Mouse (Mus musculus): ENCODE results near the gene Dedd2. TPM values are rescaled to one million over a fixed set of nuclear protein-coding genes. Genes with fewer than 3 reads are reported as not detected.
"Not testable (repeated sequence)": the region's sequence is repeated elsewhere in the genome, so short reads cannot be mapped to it uniquely, and the experiment has no call there.

The Dedd2 gene
- total RNA-seq (2017): 16.4 and 17.6 TPM in 2 replicates

DNA sequence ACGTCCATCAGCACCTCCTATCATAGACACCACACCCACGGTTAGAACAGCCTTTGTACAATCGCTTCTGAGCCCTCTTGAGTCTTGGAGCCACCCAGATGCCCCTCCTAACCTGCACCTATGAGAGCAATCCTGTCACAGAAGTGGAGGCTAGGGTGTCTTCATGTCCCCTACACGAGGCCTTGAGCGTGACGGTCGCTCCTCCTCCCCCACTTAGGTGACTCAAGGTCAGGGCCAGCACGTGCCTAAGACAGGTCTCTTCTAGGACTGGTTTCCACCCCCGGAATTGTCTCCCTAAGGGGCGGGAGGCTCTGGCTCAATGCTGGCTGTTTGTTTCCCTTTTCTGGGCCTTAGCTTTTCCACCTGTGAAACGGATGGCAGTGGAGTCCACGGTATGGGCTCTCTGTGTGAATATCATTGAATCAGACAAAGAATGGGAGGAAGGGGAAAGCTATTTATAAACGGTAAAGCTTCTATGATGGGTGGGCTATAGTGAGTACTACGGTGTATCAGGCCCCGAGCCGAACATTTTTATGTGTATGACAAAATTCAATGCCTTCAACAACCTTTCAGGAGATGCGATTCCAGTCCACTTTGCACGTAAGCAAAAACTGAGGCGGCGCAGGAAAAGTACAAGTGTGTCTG lies at the start of gene Dedd2:
Gene Dedd2, minus strand, starts transcription at position 159 of the 645 bp plus-strand sequence.
- ATAC-seq (replicated peaks; ENCODE audit: low read depth, poor library complexity, severe bottlenecking): no peak

DNA sequence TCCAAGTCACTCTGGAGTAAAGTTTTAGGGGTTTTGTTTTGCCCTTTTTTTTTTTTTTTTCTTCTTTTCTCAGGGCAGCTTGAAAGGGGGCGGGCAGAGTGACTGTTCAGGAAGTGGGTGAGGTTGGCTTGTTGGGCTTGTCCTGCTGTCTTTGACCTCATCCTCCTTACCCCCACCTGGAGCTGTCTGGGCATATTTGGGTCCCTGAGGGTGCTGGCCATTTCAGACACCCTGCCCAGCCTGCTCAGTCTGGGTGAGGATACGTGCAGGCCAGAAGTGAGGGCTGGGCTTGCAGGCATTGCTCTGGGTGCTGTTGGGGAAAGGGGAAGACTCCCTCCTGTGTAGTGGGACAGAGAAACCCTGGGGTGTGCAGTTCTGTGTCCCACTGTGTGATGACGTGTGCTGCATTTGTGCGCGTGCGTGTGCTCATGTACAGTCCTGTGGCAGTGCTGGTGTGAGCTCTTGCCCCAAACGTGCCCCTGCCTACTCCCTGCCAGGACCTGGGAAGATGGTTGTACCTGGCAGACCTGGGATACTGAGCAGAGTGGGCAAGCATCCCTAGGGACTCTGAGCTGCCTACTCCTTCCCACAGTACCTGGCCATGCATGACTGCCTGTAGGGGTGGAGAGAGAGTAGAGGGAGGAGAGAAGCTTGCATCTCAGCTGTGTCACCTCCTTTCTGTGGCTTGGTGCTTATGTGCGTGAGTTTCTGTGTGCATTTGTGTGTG lies 49.3 kb upstream of the Dedd2 start:
- ATAC-seq (replicated peaks; ENCODE audit: low read depth, poor library complexity, severe bottlenecking): 0 out of 2 replicates have a peak, but pooled peaks have one; percentile 1

DNA sequence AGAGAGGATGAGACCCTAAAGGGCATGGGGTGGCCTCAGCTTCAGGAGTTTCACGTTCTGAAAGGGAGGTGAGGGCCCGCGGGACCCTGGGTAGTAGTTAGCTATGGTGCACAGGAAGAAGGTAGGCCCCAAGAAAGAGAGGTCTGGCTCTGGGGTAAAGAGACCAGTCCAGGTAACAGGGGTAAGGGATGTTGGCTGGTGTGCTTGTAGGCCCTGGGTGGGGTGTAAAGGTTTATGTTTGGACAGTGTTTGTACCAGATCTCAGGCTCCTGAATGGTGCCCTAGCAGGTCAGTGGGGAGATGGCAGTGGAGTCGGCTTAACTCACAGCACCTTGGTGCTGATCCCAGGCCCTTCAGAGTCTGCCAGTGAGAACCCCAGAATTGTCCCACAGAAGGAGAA lies 48.6 kb upstream of the Dedd2 start:
- no peak for ATAC-seq (replicated peaks; ENCODE audit: low read depth, poor library complexity, severe bottlenecking)

DNA sequence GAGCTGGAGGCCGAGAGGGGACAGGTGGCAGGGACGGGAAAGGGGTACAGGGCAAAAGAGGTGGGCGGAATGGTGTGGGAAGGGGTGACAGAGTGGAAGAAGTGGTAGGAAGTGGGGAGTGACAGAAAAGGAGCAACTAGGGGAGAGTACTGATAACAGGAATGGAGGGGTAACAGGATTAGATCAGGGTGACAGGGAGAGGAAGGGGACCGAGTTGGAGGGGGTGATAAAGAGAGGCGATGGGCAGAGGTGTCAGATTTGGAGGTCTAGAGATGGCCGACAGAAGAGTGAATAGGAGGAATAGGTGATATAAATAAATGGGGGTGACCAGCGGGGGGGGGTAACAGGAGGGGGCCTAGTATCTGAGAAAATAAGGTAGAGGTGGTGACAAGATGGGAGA lies 48.2 kb upstream of the Dedd2 start:
- ATAC-seq (replicated peaks; ENCODE audit: low read depth, poor library complexity, severe bottlenecking): no peak

DNA sequence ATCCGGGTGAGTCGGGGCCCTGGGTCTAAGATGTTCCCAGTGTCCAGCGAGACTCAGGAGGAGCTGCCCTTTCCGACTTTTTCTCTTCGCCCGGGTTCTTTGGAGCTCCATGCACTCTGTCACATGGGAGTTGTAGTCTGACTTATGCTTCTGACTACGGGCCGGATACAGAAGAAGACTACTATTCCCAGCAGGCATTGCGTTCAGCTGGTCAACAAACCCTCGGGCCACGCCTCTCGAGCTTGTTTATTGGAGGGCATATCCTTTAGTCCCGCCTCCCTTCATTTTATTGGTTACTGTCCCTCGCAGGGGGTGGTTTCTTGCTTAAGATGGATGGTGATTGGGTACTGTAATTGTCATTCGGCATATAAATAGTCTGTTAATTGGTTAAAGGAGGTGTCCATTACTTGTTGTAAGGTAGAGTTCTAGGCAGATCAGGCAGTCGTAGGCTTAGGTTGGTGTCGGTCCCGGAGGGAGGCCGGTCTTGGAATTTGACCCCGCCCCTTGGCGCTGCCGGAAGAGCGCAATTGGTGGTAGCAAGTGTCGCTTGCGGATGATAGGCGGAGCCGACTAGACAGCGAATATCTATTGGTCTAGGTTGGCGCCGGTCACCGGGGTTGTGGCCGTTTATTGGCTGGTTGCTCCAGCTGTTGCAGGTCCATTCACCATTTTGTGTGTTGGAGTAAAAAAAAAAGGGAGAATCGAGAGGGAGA lies 47.5 kb upstream of the Dedd2 start:
- ATAC-seq (replicated peaks; ENCODE audit: low read depth, poor library complexity, severe bottlenecking): peak; percentile 73

DNA sequence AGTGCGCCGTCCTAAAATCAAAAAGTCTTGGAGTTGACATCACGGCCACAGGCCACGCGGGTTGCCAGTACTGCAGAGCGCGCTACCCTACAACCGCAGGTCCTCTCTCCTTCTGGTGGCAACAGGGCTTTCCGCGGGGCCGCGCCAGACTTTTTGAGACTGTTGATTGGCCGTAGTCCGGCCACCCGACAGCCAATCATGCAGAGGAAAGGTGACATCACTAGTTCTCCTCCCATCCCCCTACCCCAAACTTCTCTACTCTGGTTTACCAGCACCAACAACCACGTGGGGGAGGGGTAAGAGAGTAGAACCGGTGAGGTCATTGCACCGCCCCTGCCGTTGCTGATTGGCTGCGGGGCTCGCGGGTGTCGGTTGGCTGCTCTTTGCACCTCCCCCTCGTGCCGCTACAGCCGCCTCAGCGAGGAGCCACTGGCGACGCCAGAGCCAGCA lies 46.9 kb upstream of the Dedd2 start, which contains the start of gene Cic:
Gene Cic, plus strand, starts transcription at position 404 of the 450 bp plus-strand sequence.
- ATAC-seq (replicated peaks; ENCODE audit: low read depth, poor library complexity, severe bottlenecking): peak; percentile 72

DNA sequence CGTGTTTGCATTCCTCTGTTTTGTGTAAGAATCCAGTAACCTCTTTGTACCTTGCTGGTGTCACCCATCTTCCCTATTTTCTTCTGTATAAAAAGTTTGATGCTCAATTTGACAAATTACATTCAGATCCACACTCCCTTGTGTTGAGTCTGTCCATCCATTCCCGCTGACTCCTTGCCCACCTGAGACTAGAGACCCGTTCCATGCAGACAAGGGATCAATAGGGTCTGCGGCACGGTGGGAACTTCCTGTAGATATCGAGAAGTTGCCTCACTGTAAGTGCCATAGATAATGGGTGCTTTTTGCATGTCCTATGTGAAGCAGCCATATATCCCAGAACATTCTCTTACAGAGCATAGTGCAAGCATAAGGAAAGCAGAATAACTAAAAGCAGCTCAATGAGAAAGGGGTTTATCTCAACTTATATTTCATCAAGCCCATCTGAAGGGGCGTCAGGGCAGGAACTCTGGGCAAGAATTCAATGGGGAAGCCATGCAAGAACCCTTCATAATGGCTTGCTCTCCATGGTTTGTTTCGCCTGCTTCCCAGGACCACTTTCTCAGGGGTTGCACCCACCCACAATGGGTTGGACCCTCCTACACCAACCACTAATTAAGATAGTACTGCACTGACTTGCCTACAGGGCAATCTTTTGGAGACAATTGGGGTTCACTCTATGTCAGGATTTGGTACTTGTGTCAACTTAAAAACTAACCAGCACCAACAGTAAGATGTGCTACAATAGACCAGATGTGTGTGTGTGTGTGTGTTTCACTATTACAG lies 46.0 kb upstream of the Dedd2 start:
- ATAC-seq (replicated peaks; ENCODE audit: low read depth, poor library complexity, severe bottlenecking): no peak

DNA sequence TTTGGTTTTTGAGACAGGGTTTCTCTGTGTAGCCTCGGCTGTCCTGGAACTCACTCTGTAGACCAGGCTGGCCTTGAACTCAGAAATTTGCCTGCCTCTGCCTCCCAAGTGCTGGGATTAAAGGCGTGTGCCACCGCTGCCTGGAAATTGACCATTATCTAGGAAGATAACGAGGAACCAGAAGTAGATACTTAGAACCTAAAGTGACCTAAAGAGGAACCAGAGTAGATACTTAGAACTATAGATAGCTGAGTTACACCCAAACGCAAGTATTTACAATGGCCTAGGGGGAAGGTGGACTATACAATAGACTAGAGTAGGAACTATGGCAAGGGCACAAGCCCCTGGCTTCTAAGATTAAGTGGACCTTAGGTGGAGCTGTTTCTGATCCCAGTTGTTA lies 45.3 kb upstream of the Dedd2 start:
- ATAC-seq (replicated peaks; ENCODE audit: low read depth, poor library complexity, severe bottlenecking): not testable (repeated sequence)

DNA sequence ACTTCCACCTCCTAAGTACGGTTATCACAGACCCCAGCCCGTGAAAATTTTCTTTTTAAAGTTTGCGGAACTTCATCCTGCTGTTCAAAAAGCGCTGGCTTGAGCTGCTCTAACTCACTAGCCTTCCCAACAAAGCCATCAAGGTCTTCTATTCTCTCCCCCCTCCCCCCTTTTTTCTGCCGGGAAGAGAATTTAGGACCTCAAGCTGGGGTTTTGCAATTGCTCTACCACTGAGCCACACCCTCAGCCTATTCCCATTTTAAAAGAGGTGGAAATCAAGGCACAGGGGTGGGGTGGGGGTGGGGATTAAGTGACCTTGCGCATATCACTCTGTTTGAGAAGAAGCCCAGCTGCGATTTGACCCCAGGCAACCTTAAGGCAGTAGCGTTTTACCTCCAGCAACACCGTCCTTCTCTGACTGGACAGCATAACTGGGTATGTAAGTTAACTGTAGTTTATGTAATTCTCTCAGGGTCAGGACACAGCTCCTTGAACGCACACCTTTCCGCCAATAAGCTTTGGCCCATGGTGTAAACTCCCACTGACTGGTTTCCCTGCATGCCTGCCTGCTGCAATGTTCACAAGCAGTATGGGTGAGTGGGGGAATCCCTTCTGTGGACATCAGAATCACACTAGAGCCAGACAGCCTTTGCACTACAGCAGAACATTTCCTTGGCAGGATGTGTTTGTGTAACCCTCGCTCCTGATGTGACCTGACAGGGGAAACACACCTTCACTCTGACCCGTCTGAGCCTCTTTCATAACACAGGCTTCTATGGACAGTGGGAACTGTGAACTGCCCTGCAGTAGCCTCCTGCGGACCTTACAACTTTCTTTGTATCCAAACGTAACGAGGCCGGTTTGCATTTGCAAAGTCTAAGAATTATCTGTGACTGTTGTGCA lies 43.8 kb upstream of the Dedd2 start:
- ATAC-seq (replicated peaks; ENCODE audit: low read depth, poor library complexity, severe bottlenecking): no peak

DNA sequence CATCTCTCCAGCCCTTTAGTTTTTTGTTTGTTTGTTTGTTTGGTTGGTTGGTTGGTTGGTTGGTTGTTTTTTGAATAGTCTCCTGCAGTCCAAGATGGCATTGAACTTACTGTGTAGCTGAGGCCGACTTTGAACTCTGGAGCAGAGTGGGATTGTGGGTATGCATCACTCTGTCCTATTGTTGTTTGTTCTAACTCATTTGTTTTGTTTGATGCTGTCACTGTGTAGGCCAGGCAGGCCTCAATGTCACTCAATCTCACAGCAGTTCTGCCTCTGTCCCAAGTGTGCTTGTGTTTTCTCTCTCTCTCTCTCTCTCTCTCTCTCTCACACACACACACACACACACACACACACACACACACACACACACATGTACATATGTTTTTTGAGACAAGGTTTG lies 41.5 kb upstream of the Dedd2 start:
- ATAC-seq (replicated peaks; ENCODE audit: low read depth, poor library complexity, severe bottlenecking): no peak

DNA sequence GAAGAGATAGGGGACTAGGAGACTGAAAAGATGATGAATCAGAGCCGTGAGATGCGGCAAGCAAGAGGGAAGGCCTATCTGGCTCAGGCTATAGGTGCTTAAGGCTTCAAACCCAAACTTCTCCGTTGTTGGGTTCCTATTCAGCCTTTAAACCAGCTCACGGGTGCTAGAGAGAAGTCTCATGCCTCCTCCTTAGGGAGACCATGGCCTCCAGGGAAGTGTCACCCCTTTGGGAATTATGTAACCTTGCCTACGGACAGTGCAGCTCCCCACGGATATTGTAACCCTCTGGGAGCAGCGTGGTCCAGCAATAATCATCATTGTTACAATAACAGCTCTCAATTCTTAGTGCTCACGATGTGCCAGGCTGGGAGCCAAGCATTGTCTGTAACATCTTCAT lies 31.4 kb upstream of the Dedd2 start:
- ATAC-seq (replicated peaks; ENCODE audit: low read depth, poor library complexity, severe bottlenecking): no peak

DNA sequence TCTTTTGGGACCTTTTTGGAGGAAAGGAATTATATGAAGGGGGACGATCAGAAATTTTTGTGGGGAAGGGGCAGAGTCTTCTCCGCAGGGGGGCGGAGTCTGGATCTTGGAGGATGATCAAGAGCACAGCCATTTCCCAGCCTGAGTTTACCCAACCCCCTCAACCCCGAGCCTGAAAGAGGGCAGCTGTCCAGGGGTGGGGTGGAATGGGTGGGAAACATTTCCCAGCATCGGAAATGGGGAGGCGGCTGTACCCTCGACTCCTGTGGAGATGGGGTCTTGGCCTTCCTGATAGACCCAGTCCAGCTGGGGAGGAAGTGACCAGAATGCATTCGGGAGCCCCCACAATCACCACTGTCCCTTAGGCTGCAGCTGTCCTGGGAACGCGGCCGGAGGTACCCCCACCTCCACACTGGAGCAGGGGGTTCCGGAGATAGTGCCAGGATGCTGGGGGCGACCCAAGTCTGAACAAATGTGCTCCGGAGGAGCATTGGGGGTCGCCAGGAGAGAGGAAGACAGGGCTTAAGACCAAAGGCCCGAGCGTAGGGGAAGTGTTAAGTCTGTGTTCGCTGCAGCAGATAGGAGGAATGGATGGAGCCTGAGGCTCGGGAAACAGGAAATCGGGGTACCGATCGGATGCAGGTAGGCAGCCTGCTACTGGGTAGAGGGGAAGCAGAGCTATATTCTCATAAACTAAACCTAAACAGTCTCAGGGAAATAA lies 30.8 kb upstream of the Dedd2 start:
- 0 out of 2 replicates have a peak, but pooled peaks have one; percentile 3 for ATAC-seq (replicated peaks; ENCODE audit: low read depth, poor library complexity, severe bottlenecking)

DNA sequence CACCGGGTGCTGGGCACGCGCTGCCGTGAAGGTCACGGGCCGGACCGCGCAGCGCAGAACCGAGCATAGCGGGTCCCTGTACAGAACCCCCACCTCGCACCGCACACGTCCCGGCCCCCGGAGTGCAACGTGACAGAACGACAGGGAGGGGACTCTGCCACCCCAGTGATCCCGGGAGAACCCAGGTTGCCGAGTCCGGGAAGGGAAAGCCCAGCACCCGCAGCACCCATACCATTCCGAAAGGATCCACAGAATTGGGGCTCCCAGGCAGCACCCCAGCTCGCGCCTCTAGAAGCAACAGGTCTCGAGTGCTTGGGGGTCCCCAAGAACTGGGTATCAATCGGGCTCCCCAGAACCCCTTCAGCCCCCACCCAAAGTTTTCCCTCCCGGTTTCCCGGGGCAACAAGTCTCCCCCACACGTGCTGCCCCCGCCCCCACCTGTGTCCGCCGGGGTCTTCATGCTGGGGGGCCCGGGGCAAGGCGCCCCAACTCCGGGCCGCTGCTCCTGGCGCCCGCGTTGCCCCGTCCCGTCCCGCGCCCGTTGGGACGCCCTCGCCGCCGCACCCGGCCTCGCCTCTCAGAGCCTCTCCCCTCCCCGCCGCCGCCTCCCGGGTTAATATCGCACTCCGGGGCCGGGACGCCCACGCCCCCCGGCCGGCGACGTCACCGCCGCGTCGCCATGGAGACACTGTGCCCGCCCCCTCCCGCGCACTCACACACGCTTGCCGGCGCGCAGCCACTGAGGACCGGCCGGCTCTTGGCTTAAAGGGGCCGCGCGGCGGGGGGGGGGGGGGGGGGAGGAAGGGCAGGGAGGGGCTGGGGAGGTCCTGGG lies 29.9 kb upstream of the Dedd2 start, which contains the start of gene Erf:
Gene Erf, minus strand, starts transcription at position 621 of the 832 bp plus-strand sequence.
- ATAC-seq (replicated peaks; ENCODE audit: low read depth, poor library complexity, severe bottlenecking): peak; percentile 62

DNA sequence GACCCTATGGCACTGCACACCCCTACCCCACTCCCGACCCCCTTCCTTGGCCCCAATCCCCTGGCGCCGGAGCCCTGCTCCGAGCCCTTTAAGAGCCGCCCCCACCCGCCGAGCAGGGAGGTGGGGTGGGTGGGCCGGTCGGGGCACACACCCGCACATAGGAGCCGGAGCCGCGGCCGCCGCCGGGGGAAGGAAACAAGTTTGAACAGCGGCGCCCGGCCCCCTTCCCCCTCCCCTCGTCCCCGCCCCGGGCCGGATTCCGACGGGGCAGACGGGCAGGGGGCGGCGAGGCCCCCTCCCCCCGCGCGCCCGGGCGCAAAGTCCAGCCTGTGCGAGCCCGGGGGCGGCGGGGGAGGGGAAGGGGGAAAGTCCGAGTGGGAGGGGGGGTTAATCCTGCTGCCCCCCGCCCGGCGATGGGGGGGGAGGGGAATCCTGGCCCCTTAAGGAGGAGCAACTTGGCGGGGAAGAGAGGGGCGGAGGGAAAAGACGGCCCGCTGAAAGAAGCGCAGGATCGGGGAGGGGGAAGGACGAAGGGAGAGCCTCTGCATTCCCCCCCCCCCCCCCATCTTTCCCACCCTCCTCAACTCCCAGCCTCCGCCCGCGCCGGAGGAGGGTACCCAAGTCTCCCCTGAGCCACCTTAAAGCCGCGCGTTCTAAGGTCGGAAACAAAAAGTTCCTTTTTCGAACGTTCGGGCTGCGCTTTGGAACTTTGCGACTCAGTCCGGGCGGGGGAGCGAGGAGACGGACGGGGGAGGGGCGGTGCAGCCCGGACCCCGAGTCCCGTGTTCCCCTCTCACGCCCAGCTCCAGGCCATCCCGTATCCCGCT lies 29.1 kb upstream of the Dedd2 start:
- peak; percentile 7 for ATAC-seq (replicated peaks; ENCODE audit: low read depth, poor library complexity, severe bottlenecking)

DNA sequence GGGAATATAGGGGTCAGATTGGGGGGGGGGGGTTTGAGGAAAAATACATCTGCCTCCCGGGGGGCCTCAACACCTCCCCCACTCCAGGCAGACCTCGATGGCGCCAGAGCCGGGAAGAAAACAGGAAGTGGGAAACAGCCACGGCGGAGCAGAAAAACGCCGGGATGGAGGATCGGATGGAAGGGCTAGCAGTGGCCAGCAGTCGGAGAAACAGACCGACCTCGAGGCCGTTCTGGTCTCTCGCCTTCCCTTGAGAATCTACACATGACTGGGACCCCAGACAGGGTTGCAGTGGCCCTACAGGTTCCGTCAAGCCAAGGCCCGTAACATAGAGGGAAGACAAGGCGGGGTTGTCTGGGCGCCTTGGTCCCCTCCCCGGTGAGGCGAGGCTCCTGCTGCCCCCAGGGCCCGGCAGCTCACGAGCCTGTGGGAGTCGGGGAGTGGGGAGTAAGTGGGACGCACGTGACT lies 28.5 kb upstream of the Dedd2 start:
- ATAC-seq (replicated peaks; ENCODE audit: low read depth, poor library complexity, severe bottlenecking): peak; percentile 7; the same call in 1 of the 2 replicates

DNA sequence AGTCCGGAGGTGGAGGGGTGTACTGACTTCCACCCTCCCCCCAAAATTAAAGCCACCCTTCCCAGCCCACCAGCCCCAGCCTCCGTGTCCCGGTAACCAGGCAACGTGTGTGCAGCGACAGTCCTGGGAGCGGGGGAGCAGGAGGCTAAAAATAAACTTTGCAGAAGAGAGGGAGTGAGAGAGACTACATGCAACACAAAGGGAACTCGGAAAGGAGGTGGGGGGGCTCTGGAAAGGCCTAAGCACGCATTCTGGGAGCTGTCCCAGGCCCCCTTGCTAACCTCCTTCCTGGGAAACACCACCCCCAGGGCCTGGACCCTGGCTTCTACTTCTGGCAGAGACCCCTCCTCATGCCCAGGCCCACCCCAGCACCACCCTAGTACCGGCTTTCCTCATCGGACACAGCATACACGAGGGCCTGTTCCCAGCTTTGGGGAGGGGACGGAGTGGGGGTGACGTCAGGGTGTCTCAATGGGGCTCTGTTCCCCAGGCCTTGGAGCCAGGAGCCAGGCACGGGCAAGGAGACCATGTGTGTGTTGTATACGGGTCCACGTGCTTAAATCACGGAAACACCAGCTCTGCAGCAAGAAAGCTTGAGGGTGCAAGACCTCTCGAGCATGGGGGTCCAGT lies 27.7 kb upstream of the Dedd2 start:
- peak; percentile 7; the same call in 1 of the 2 replicates for ATAC-seq (replicated peaks; ENCODE audit: low read depth, poor library complexity, severe bottlenecking)

Measured in common myeloid progenitor, adult 5-6 weeks (primary cell).